Mouse (Mus musculus) hindbrain, embryonic 10.5 days (tissue): ENCODE results near the gene Lztr1. TPM values are rescaled to one million over a fixed set of nuclear protein-coding genes. Genes with fewer than 3 reads are reported as not detected.
A peak's percentile ranks its signal among the peaks of the same experiment; 100 is the strongest.

ENCODE experiments used
- DNase-seq: peaks from one replicate; pipeline ENCODE4 v3.0.0-alpha.2; 2017; ENCODE audit warnings: low spot score
- H3K27ac ChIP-seq: fragments of 300-500 bp; sonication (generic); 2 replicates; pipeline ENCODE4 v1.5.1; 2016; ENCODE audit warnings: mild to moderate bottlenecking, moderate library complexity
- H3K27me3 ChIP-seq: fragments of 300-500 bp; sonication (generic); 2 replicates; pipeline ENCODE4 v1.6.1; 2016; ENCODE audit warnings: mild to moderate bottlenecking; ENCODE audit not compliant: poor library complexity, insufficient read depth, severe bottlenecking
- H3K36me3 ChIP-seq: fragments of 300-500 bp; sonication (generic); 2 replicates; pipeline ENCODE4 v1.6.1; 2016; ENCODE audit warnings: mild to moderate bottlenecking, moderate library complexity
- H3K4me1 ChIP-seq: fragments of 300-500 bp; sonication (generic); replicated peaks from 2 replicates; pipeline ENCODE4 v1.6.1; 2016; ENCODE audit warnings: mild to moderate bottlenecking
- H3K4me3 ChIP-seq: fragments of 300-500 bp; sonication (generic); 2 replicates; pipeline ENCODE4 v1.5.1; 2016; ENCODE audit warnings: mild to moderate bottlenecking, moderate library complexity
- H3K9me3 ChIP-seq: fragments of 300-500 bp; sonication (generic); 2 replicates; pipeline ENCODE4 v1.6.1; 2016; ENCODE audit warnings: mild to moderate bottlenecking, moderate library complexity
- WGBS: fragments of 180-500 bp; shearing (Covaris S2); methylation state at CpG from one replicate; pipeline ENCODE4 v1.1.7; 2016; 5-methylcytosine and 5-hydroxymethylcytosine counted together
- polyA plus RNA-seq: library from polyadenylated mRNA; unstranded; fragments of >200 nt; fragmentation: Nextera tagmentation; extraction: Ambion mirVana; gene quantifications from 2 replicates; pipeline ENCODE4 v1.2.1, GENCODE M21; 2016

Lztr1 gene
- polyA plus RNA-seq, 1 experiment from 2014 or later = 105 TPM

GRCm38 (mm10) chr16:17510686-17511085, 2.2 kb downstream of the Lztr1 start:
- Histone ChIP-seq H3K36me3 (peaks cover 45% of the 10 kb centered on the region), H3K4me3 (no peak overlapping the region), H3K27me3 (no peaks in the 10 kb centered on the region), H3K27ac (no peak overlapping the region), H3K9me3 (no peaks in the 10 kb centered on the region), H3K4me1 (peaks cover 14% of the 10 kb centered on the region)
- DNase-seq = no peak
- 84% methylated on average over 2 of the region's 2 CpGs for WGBS

- H3K36me3 ChIP-seq = peaks cover 52% of the 10 kb centered on the region
- H3K4me1 ChIP-seq = peaks cover 14% of the 10 kb centered on the region
- 93% methylated on average over 4 of the region's 4 CpGs for WGBS
- no peak overlapping the region for H3K4me3 ChIP-seq
- no peak overlapping the region for H3K27ac ChIP-seq
- no peaks in the 10 kb centered on the region for H3K9me3 ChIP-seq
- DNase-seq = no peak
- H3K27me3 ChIP-seq = no peaks in the 10 kb centered on the region
Observed at GRCm38 (mm10) chr16:17511431-17511830, 2.9 kb downstream of the Lztr1 start.

DNA sequence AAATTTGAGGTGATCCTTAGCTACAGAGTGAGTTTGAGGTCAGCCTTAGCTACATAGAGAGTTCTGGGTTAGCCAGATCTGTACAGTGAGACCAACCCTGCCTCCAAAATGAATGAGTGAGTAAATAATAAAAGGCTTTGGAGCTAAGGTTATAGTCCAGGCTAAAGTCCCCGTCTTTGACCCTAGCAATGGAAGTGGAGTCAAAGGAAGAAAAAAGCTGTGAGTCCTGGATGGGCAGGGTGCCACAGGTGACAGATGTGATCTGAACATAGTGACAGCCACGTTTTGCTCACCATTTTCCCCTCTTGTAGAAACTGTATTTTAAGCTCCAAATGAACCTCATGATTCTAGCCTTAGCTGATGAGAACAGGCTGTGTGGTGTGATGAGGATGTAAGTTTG, 10.4 kb downstream of the Lztr1 start:
- Histone ChIP-seq H3K9me3 (no peaks in the 10 kb centered on the region), H3K36me3 (peaks cover 99% of the 10 kb centered on the region), H3K4me1 (no peaks in the 10 kb centered on the region), H3K27ac (no peak overlapping the region), H3K4me3 (no peak overlapping the region), H3K27me3 (no peaks in the 10 kb centered on the region)
- no peak for DNase-seq
- WGBS = 93% methylated on average over 2 of the region's 2 CpGs

- Histone ChIP-seq H3K4me1 (peaks cover 7% of the 10 kb centered on the region; the same call in 1 of the 2 replicates), H3K4me3 (no peak overlapping the region), H3K9me3 (no peaks in the 10 kb centered on the region), H3K36me3 (peaks cover 98% of the 10 kb centered on the region), H3K27me3 (no peaks in the 10 kb centered on the region), H3K27ac (no peak overlapping the region)
- WGBS = 93% methylated on average over 11 of the region's 11 CpGs
- DNase-seq = no peak
Observed at GRCm38 (mm10) chr16:17524156-17524555, 15.7 kb downstream of the Lztr1 start.

DNA sequence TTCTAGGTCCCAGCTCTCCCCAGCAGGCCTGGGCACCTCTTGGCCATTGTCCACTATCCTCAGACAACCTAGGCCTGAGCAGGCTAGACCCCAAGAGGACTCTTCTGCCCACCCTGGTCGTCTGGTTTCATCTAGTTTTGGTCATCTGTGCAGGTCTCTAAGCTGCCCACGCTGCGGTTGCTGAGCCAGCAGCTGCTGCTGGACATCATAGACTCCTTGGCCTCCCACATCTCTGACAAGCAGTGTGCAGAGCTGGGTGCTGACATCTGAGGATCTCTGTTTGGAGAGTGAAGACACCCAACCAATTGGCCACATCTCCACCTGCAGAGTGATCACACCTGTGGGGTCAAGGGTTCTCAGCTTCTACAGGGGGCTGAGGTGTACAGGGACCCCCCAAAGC, 17.0 kb downstream of the Lztr1 start:
- H3K36me3 ChIP-seq = peaks cover 84% of the 10 kb centered on the region
- no peaks in the 10 kb centered on the region for H3K9me3 ChIP-seq
- peaks cover 18% of the 10 kb centered on the region for H3K4me1 ChIP-seq
- H3K27ac ChIP-seq = no peak overlapping the region
- 88% methylated on average over 3 of the region's 3 CpGs for WGBS
- H3K27me3 ChIP-seq = no peaks in the 10 kb centered on the region
- no peak for DNase-seq
- H3K4me3 ChIP-seq = no peak overlapping the region

- H3K27ac ChIP-seq = no peak overlapping the region
- no peaks in the 10 kb centered on the region for H3K9me3 ChIP-seq
- WGBS = 92% methylated on average over 6 of the region's 6 CpGs
- no peak for DNase-seq
- no peaks in the 10 kb centered on the region for H3K27me3 ChIP-seq
- no peak overlapping the region for H3K4me3 ChIP-seq
- H3K4me1 ChIP-seq = peaks cover 18% of the 10 kb centered on the region
- peaks cover 77% of the 10 kb centered on the region for H3K36me3 ChIP-seq
Observed at GRCm38 (mm10) chr16:17526223-17526622, 17.7 kb downstream of the Lztr1 start.

DNA sequence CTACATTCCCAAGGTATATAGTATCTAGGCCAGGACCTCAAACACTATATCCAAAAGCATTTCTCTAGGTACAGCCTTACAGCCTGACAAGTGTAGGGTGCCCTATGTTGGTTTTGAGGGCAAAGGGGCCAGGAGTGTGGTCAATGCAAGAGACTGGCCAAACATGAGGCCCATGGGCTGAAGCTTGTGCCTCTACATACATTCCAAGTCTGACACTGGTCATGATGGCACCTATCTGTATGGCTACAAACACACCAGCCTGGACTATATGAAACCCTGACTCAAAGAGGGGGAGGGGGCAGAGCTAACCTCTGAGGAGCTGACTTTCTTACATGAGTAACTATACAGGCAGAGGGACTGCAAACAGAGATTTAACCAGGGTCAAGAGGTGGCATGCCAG, 19.1 kb downstream of the Lztr1 start:
- no peak overlapping the region for H3K27ac ChIP-seq
- H3K4me3 ChIP-seq = no peak overlapping the region
- no peaks in the 10 kb centered on the region for H3K27me3 ChIP-seq
- no peak for DNase-seq
- peaks cover 30% of the 10 kb centered on the region for H3K4me1 ChIP-seq
- H3K9me3 ChIP-seq = no peaks in the 10 kb centered on the region
- H3K36me3 ChIP-seq = peaks cover 63% of the 10 kb centered on the region

DNA sequence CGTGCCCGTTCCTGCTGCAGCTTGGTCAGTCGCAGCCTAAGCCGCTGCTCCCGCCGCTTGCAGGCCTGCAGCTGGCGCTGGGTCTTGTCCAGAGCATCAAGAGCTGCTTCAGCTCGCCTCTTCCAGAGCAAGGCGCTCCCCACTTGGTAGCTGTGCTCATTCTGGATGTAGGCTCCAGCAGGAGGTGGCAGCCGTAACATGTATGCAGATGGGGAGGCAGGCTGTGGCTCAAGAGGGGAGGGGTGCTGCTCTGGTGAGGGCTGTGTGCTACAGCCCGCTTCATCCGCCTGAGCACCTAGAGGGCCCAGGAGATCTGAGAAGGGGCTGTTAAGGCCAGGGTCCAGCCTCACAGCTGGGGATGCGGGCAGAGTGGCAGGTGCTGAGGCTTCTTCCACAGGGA, 19.8 kb downstream of the Lztr1 start:
- Histone ChIP-seq H3K4me1 (peaks cover 30% of the 10 kb centered on the region), H3K27ac (no peak overlapping the region), H3K27me3 (no peaks in the 10 kb centered on the region), H3K36me3 (peaks cover 56% of the 10 kb centered on the region), H3K9me3 (no peaks in the 10 kb centered on the region), H3K4me3 (no peak overlapping the region)
- 89% methylated on average over 13 of the region's 13 CpGs for WGBS
- DNase-seq = no peak

GRCm38 (mm10) chr16:17529981-17530586, 21.6 kb downstream of the Lztr1 start:
- Histone ChIP-seq H3K9me3 (no peaks in the 10 kb centered on the region), H3K27me3 (no peaks in the 10 kb centered on the region), H3K4me3 (peak overlapping the region; percentile 78), H3K27ac (peak overlapping the region; percentile 92), H3K36me3 (peaks cover 40% of the 10 kb centered on the region), H3K4me1 (peaks cover 30% of the 10 kb centered on the region)
- 20% methylated on average over 17 of the region's 17 CpGs for WGBS
- no peak for DNase-seq

GRCm38 (mm10) chr16:17530640-17531288, 22.3 kb downstream of the Lztr1 start, which contains the start of gene Thap7:
TSS of gene Thap7 (minus strand) at chr16:17531136.
- H3K27ac ChIP-seq = peak within 1 kb of the TSS; percentile 92
- under 1% methylated on average over 67 of the region's 67 CpGs for WGBS

DNA sequence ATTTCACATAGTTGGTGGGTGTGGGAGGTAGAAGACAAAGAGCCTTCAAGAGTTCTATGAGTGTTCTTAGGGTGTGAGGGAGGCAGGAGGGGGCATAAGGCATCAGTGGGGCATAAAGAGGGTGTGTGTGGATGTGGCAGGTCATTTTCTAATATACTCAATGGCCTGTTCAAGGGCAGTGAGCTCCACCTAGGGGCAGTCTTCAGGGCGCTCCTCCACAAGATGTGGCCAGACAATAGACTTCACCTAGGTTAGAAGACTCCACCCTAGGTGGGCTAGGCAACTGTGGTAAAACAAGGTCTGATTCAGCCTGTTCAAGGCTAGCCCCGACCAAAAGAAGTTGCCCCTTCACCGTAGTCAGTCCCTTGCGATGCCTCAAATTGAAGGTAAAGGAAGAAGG, 23.8 kb downstream of the Lztr1 start:
- Histone ChIP-seq H3K4me3 (peak overlapping the region; percentile 78), H3K27me3 (no peaks in the 10 kb centered on the region), H3K27ac (no peak overlapping the region), H3K9me3 (no peaks in the 10 kb centered on the region), H3K4me1 (peaks cover 30% of the 10 kb centered on the region), H3K36me3 (peaks cover 19% of the 10 kb centered on the region)
- WGBS = 55% methylated on average over 4 of the region's 4 CpGs
- no peak for DNase-seq

More at GRCm38 (mm10) chr16:17530640-17531288, 22.3 kb downstream of the Lztr1 start, which contains the start of gene Thap7:
- peaks cover 30% of the 10 kb centered on the region for H3K4me1 ChIP-seq
- H3K27me3 ChIP-seq = no peaks in the 10 kb centered on the region
- H3K36me3 ChIP-seq = peaks cover 34% of the 10 kb centered on the region
- peak; percentile 98 for DNase-seq
- peak within 1 kb of the TSS; percentile 78 for H3K4me3 ChIP-seq
- H3K9me3 ChIP-seq = no peaks in the 10 kb centered on the region

DNA sequence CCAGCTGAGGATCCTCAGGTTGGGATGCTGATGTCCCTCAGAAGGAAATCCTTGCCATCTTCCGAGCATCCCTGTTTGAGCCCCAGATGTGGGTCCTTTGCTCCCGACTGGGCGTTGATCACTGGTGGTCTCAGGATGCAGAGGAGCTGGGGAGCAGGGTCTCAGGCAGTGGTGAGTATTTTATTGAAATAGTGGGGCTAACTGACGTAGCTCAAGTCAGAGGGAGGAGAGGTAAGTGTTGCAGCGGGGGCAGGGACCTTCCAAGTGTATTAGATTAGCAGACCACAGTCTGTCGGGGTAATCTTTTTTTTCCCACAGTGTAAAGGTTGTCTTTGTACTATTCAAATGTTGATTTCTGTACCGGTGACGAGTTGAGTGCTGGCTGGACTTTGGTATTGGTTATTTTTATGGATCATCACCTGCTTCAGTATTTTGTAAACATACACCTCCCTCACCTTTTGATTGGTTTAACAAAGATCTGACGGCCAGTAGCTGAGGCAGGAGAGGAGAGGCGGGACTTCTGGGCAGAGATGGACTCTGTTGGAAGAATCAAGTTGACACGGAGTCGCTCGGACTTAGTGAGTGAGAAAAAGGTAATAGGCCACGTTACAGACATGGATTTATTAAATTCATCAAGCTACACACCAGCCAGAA, 24.3 kb downstream of the Lztr1 start:
- H3K27ac ChIP-seq = no peak overlapping the region
- peaks cover 13% of the 10 kb centered on the region for H3K36me3 ChIP-seq
- no peaks in the 10 kb centered on the region for H3K27me3 ChIP-seq
- DNase-seq = no peak
- no peak overlapping the region for H3K4me3 ChIP-seq
- H3K9me3 ChIP-seq = no peaks in the 10 kb centered on the region
- 68% methylated on average over 14 of the region's 14 CpGs for WGBS
- H3K4me1 ChIP-seq = peaks cover 30% of the 10 kb centered on the region

- Histone ChIP-seq H3K36me3 (no peaks in the 10 kb centered on the region), H3K4me1 (peaks cover 10% of the 10 kb centered on the region), H3K27me3 (no peaks in the 10 kb centered on the region), H3K9me3 (no peaks in the 10 kb centered on the region), H3K4me3 (no peak overlapping the region), H3K27ac (no peak overlapping the region)
- no peak for DNase-seq
- WGBS = 92% methylated on average over 3 of the region's 3 CpGs
Observed at GRCm38 (mm10) chr16:17536584-17536983, 28.1 kb downstream of the Lztr1 start.
